Mouse (Mus musculus) embryonic facial prominence, embryonic 14.5 days (tissue): ENCODE results near the gene Glce. TPM values are rescaled to one million over a fixed set of nuclear protein-coding genes. Genes with fewer than 3 reads are reported as not detected.
A peak's percentile ranks its signal among the peaks of the same experiment; 100 is the strongest.

Experiments used
- ATAC-seq: fragments of 200-750 bp; cut with Nextera tagmentation; 2 replicates; pipeline ENCODE4 v1.8.0; 2017; ENCODE audit warnings: low read depth, moderate number of reproducible peaks, moderate TSS enrichment
- DNase-seq: peaks from one replicate; pipeline ENCODE4 v3.0.0-alpha.2; 2015; ENCODE audit warnings: low spot score
- H3K27ac ChIP-seq: fragments of 300-500 bp; sonication (generic); replicated peaks from 2 replicates; pipeline ENCODE4 v1.5.1; 2014; ENCODE audit warnings: low read depth, mild to moderate bottlenecking, low read length, moderate library complexity
- H3K27me3 ChIP-seq: fragments of 300-500 bp; sonication (generic); replicated peaks from 2 replicates; pipeline ENCODE4 v1.6.1; 2014; ENCODE audit warnings: low read length; ENCODE audit not compliant: control insufficient read depth, insufficient read depth
- H3K36me3 ChIP-seq: fragments of 300-500 bp; sonication (generic); 2 replicates; pipeline ENCODE4 v1.6.1; 2014; ENCODE audit warnings: low read length, mixed read lengths; ENCODE audit not compliant: control insufficient read depth, insufficient read depth
- H3K4me1 ChIP-seq: fragments of 300-500 bp; sonication (generic); 2 replicates; pipeline ENCODE4 v1.6.1; 2014; ENCODE audit warnings: antibody characterized with exemption, low read length; ENCODE audit not compliant: control insufficient read depth, insufficient read depth
- H3K4me2 ChIP-seq: fragments of 300-500 bp; sonication (generic); 2 replicates; pipeline ENCODE4 v1.6.1; 2014; ENCODE audit warnings: low read depth, mild to moderate bottlenecking, low read length, moderate library complexity, mixed read lengths
- H3K4me3 ChIP-seq: fragments of 300-500 bp; sonication (generic); 2 replicates; pipeline ENCODE4 v1.5.1; 2014; ENCODE audit warnings: low read depth, mild to moderate bottlenecking, low read length
- H3K9ac ChIP-seq: fragments of 300-500 bp; sonication (generic); 2 replicates; pipeline ENCODE4 v1.6.1; 2014; ENCODE audit warnings: low read depth, mild to moderate bottlenecking, low read length, moderate library complexity, mixed read lengths
- H3K9me3 ChIP-seq: fragments of 300-500 bp; sonication (generic); 2 replicates; pipeline ENCODE4 v1.6.1; 2016; ENCODE audit warnings: low read length; ENCODE audit not compliant: control insufficient read depth
- WGBS: fragments of 180-500 bp; shearing (Covaris S2); extraction: QIAGEN DNeasy Blood & Tissue Kit; methylation state at CpG from one replicate; pipeline ENCODE4 v1.1.7; 2014; 5-methylcytosine and 5-hydroxymethylcytosine counted together
- microRNA-seq: library from miRNA; unstranded; fragments of <30 nt; microRNA quantifications from one replicate; pipeline ENCODE4, GENCODE M21; 2016; ENCODE audit warnings: borderline number of aligned reads
- polyA plus RNA-seq: library from polyadenylated mRNA; unstranded; fragments of >200 nt; fragmentation: Nextera tagmentation; extraction: Ambion mirVana; gene quantifications from 2 replicates; pipeline ENCODE4 v1.2.1, GENCODE M21; 2014

The Glce gene
- polyA plus RNA-seq, 1 experiment from 2014 or later = 30.1 TPM

DNA sequence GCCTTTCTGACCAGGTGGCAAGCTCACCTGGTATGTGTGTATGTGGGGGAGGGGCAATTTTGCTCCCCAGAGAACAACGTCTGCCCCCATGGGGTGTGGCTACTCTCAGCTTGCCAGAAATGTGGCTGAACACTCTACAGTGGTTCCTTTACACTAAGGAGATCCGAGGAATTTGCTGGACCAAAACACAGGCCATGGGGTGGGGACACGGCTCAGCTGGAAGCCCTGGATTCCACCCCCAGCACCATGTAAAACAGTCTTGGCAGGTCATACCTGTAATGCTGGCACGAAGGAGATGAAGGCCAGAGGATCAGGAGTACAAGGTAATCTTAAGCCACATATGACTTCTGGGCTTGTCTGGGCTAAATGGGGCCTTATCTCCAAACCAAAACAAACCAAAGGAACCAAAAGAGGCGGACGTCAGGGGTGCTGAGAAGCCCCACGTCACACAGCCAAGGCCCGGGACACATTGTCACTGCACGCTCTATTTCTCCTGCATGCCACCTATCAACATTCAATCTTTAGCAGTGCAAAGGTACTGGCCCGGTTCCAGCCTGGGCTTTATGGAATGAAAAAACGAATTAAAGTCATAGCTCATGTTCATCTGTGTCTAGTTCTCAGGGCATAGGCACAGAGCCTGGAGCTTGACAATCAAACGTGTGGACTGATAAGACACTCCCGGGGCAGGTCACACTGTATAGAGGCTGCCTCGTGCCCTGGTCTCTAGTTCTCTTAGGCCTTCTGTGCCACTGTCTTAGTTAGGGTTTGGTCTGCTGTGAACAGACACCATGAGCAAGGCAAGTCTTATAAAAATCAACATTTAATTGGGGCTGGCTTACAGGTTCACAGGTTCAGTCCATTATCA, 104.0 kb downstream of the Glce start:
- WGBS = 73% methylated on average over 14 of the region's 14 CpGs
- H3K27ac ChIP-seq = no peak overlapping the region
- H3K4me1 ChIP-seq = no peaks in the 10 kb centered on the region
- no peak overlapping the region for H3K9ac ChIP-seq
- DNase-seq (peak; percentile 16), ATAC-seq (no peak)
- no peaks in the 10 kb centered on the region for H3K27me3 ChIP-seq
- no peak overlapping the region for H3K4me3 ChIP-seq
- H3K36me3 ChIP-seq = no peaks in the 10 kb centered on the region
- H3K4me2 ChIP-seq = no peak overlapping the region
- H3K9me3 ChIP-seq = no peaks in the 10 kb centered on the region

- H3K36me3 ChIP-seq = no peaks in the 10 kb centered on the region
- no peak overlapping the region for H3K9ac ChIP-seq
- no peak for DNase-seq
- no peaks in the 10 kb centered on the region for H3K4me1 ChIP-seq
- H3K27me3 ChIP-seq = no peaks in the 10 kb centered on the region
- 79% methylated on average over 6 of the region's 6 CpGs for WGBS
- H3K4me3 ChIP-seq = no peak overlapping the region
- H3K27ac ChIP-seq = no peak overlapping the region
- no peak overlapping the region for H3K4me2 ChIP-seq
- no peak for ATAC-seq
- H3K9me3 ChIP-seq = no peaks in the 10 kb centered on the region
Observed at GRCm38 (mm10) chr9:62017329-62017728, 105.1 kb downstream of the Glce start.

- DNase-seq (no peak), ATAC-seq (no peak)
- no peaks in the 10 kb centered on the region for H3K4me1 ChIP-seq
- no peak overlapping the region for H3K9ac ChIP-seq
- H3K9me3 ChIP-seq = no peaks in the 10 kb centered on the region
- WGBS = 58% methylated on average over 3 of the region's 3 CpGs
- H3K27ac ChIP-seq = no peak overlapping the region
- H3K27me3 ChIP-seq = no peaks in the 10 kb centered on the region
- H3K36me3 ChIP-seq = no peaks in the 10 kb centered on the region
- no peak overlapping the region for H3K4me2 ChIP-seq
- no peak overlapping the region for H3K4me3 ChIP-seq
Observed at GRCm38 (mm10) chr9:62015504-62015903, 107.0 kb downstream of the Glce start.

GRCm38 (mm10) chr9:62013316-62014097, 108.9 kb downstream of the Glce start:
- Histone ChIP-seq H3K27ac (no peak overlapping the region), H3K9me3 (no peaks in the 10 kb centered on the region), H3K4me2 (no peak overlapping the region), H3K9ac (no peak overlapping the region), H3K4me1 (no peaks in the 10 kb centered on the region), H3K36me3 (no peaks in the 10 kb centered on the region), H3K27me3 (no peaks in the 10 kb centered on the region), H3K4me3 (no peak overlapping the region)
- WGBS = 73% methylated on average over 12 of the region's 12 CpGs
- ATAC-seq = no peak
- DNase-seq = no peak

- Histone ChIP-seq H3K4me1 (no peaks in the 10 kb centered on the region), H3K9ac (no peak overlapping the region), H3K4me2 (no peak overlapping the region), H3K4me3 (no peak overlapping the region), H3K9me3 (no peaks in the 10 kb centered on the region), H3K36me3 (no peaks in the 10 kb centered on the region), H3K27me3 (no peaks in the 10 kb centered on the region), H3K27ac (no peak overlapping the region)
- 82% methylated on average over 5 of the region's 5 CpGs for WGBS
- ATAC-seq (no peak), DNase-seq (no peak)
Observed at GRCm38 (mm10) chr9:62008360-62008759, 114.1 kb downstream of the Glce start.

Small RNA genes lying within 50 kb of the gene (microRNA-seq; reads per million reads assigned to microRNA genes)
- gene Mir5133 = 1.00 reads per million

Other genes starting within 250 kb of the Glce start
- 1,887 and 1,994 TPM in 2 replicates for gene Rplp1, start 208.1 kb downstream of the Glce start, polyA plus RNA-seq
- gene Kif23, start 175.9 kb downstream of the Glce start, polyA plus RNA-seq = 93.0 and 98.3 TPM in 2 replicates
- gene Paqr5, start 95.8 kb downstream of the Glce start, polyA plus RNA-seq = 7.3 and 7.4 TPM in 2 replicates
- gene Spesp1, start 159.6 kb upstream of the Glce start, polyA plus RNA-seq = not detected in 2 replicates
- 107 and 112 TPM in 2 replicates for gene Anp32a, start 218.6 kb upstream of the Glce start, polyA plus RNA-seq